Mouse (Mus musculus) v-Abl transformed pro-B cells (cell line): ENCODE data around the gene Gm4303.
"Not testable (repeated sequence)": the region's sequence is repeated elsewhere in the genome, so short reads cannot be mapped to it uniquely, and the experiment has no call there.

Source experiments
- in situ Hi-C, 2 experiments: fragments of 400-800 bp; cut with MboI; formaldehyde crosslinking; loops; one replicate each; pipeline ENCODE4 v1.15.1; 2025; ENCODE audit not compliant: unreplicated experiment in 2 of 2

The Gm4303 gene

DNA sequence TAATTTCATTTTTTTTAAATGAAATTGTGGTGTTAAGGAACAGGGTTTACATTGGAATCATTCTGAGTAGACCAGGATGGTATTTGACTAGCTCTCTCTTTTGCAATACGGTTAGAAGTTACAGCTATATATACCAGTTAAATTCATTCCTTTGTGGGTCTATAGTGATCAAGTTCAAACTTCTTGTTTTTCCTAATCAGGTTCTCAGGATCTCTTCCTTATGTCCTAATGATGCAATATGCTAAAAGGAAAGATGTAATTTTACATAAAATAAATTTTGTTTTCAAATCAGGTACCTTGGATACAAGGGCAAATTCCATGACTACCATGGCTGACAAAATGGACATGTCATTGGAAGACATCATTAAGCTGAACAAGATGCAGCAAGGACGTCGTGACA is at the start of gene Gm4303:
TSS of gene Gm4303 (plus strand) at position 301 of the 400 bp plus-strand sequence.
- in situ Hi-C loops: not testable (repeated sequence)

DNA sequence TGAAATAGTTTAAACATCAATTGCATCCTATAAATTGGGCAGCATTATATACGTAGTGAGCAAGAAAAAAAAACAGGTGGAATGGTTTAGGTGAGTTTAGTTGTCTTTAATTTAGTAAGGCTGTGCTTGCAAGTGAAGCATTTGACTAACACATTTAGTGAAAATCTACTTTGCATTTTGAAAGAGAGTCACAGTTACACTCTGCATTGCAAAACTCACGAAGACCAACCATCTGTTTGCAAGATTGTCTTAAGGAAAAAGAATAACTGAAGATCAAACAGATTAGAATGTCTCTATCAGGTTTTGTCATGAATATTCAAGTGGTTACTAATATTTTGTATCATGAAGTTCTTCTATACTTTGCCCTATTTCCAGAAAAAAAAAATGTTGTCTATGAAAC is 49.7 kb upstream of the Gm4303 start:
- in situ Hi-C loops: no loop called here

DNA sequence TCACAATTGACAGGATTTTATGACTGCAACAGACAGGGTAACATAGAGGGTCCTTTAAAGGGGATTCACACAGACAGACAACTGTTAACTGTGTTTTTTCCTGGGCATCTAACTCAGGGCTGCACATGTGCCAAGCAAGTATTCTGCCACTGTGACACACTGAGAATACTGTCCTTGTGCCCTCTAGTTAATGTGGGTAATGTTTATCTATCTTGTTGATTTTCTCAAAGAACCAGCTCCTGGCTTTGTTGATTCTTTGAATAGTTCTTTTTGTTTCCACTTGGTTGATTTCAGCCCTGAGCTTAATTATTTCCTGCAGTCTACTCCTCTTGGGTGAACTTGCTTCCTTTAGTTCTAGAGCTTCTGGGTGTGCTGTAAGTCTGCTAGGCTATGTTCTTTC is 45.7 kb upstream of the Gm4303 start:
- in situ Hi-C loops: loop anchor here in 1 of 2 experiments (25.0 kb wide), 1 partner anchor 112 kb away; no protein-coding TSS in a partner anchor

DNA sequence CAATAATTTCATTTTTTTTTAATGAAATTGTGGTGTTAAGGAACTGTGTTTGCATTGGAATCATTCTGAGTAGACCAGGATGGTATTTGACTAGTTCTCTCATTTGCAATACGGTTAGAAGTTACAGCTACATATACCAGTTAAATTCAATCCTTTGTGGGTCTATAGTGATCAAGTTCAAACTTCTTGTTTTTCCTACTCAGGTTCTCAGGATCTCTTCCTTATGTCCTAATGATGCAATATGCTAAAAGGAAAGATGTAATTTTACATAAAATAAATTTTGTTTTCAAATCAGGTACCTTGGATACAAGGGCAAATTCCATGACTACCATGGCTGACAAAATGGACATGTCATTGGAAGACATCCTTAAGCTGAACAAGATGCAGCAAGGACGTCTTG is 10.4 kb upstream of the Gm4303 start, which contains the start of gene Gm4301:
TSS of gene Gm4301 (plus strand) at position 301 of the 400 bp plus-strand sequence.
- in situ Hi-C loops: not testable (repeated sequence)

DNA sequence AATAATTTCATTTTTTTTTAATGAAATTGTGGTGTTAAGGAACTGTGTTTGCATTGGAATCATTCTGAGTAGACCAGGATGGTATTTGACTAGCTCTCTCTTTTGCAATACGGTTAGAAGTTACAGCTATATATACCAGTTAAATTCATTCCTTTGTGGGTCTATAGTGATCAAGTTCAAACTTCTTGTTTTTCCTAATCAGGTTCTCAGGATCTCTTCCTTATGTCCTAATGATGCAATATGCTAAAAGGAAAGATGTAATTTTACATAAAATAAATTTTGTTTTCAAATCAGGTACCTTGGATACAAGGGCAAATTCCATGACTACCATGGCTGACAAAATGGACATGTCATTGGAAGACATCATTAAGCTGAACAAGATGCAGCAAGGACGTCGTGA is 5.2 kb upstream of the Gm4303 start, which contains the start of gene Gm4302:
TSS of gene Gm4302 (plus strand) at position 301 of the 400 bp plus-strand sequence.
- in situ Hi-C loops: not testable (repeated sequence)

DNA sequence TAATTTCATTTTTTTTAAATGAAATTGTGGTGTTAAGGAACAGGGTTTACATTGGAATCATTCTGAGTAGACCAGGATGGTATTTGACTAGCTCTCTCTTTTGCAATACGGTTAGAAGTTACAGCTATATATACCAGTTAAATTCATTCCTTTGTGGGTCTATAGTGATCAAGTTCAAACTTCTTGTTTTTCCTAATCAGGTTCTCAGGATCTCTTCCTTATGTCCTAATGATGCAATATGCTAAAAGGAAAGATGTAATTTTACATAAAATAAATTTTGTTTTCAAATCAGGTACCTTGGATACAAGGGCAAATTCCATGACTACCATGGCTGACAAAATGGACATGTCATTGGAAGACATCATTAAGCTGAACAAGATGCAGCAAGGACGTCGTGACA is 5.0 kb downstream of the Gm4303 start, which contains the start of gene Gm4305:
TSS of gene Gm4305 (plus strand) at position 301 of the 400 bp plus-strand sequence.
- in situ Hi-C loops: not testable (repeated sequence)

DNA sequence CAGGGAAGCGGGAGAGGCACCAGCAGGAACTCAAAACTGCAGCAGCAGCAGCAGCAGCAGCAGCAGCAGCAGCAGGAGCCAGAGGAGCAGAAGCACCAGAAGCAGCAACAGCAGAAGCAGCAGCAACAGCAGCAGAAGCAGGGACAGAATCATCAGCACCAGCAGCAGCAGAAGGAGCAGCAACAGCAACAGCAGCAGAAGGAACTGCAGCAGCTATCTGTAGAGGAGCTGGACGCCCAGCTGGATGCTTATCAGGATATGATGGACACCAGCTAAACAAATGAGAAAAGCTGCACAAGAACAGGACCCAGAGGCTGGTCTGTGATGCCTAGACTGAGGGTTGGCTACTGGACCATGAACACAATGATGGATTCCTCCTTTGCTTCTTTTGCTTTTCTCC is 11.1 kb downstream of the Gm4303 start:
- in situ Hi-C loops: not testable (repeated sequence)

DNA sequence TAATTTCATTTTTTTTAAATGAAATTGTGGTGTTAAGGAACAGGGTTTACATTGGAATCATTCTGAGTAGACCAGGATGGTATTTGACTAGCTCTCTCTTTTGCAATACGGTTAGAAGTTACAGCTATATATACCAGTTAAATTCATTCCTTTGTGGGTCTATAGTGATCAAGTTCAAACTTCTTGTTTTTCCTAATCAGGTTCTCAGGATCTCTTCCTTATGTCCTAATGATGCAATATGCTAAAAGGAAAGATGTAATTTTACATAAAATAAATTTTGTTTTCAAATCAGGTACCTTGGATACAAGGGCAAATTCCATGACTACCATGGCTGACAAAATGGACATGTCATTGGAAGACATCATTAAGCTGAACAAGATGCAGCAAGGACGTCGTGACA is 15.3 kb downstream of the Gm4303 start, which contains the start of gene Gm4307:
TSS of gene Gm4307 (plus strand) at position 301 of the 400 bp plus-strand sequence.
- in situ Hi-C loops: not testable (repeated sequence)

DNA sequence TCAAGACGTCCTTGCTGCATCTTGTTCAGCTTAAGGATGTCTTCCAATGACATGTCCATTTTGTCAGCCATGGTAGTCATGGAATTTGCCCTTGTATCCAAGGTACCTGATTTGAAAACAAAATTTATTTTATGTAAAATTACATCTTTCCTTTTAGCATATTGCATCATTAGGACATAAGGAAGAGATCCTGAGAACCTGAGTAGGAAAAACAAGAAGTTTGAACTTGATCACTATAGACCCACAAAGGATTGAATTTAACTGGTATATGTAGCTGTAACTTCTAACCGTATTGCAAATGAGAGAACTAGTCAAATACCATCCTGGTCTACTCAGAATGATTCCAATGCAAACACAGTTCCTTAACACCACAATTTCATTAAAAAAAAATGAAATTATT is 36.7 kb downstream of the Gm4303 start, which contains the start of gene Gm4312:
TSS of gene Gm4312 (minus strand) at position 101 of the 400 bp plus-strand sequence.
- in situ Hi-C loops: not testable (repeated sequence)
